Mouse (Mus musculus) gastrocnemius, adult 8-10 months (tissue): ENCODE measurements at regions not wholly inside any gene's neighbourhood (a gene's known extent, or its start where the extent isn't known, plus 50 kb on each side); places are given as distances from the start of the nearest gene placed in this dataset.

Experiments
- DNase-seq, 2 experiments: peaks; one replicate each; pipeline ENCODE4 v3.0.0; 2022; ENCODE audit warnings: low spot score in 2 of 2

DNA sequence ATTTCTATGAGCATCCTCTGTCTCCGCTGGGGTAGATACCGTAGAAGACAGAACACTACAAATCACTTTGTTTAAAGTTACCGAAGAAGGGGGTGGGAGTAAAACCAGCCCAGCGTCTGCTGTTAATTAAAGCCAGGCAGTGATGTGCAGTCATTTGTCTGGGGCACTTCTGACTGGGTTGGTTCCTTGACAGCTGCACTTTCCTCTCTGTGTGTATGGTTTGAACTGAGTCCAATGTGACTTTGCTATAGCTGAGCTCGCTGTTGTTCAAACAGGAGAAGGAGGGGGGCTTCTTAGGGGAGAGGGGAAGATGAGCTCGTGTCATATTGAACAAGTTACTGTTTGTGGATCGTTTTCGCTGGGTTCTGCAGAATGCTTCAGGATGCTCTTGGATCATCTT, 113.7 kb upstream of the Runx1 start:
- DNase-seq = no peak

- no peak for DNase-seq
Measured at GRCm38 (mm10) chr16:92935848-92936535, 110.0 kb upstream of the Runx1 start.

DNA sequence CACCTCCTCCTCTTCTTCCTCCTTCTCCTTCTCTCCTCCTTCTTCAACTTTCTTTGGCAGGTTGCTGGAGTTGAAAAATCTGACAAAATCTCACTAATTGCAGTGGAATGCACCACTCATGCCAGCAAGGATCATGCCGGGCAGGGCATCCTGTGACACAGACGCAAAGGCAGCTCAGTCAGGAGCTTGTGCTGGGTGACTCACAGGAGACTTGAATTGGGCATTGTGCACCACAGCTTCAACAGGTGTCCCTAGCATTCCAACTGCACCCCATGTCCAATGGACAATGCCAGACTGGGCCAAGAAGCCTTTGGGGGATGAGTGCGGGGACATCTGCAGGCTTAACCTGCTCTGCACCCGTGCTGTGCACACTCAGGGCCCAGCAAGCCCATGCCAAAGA, 104.2 kb upstream of the Runx1 start:
- DNase-seq = no peak

DNA sequence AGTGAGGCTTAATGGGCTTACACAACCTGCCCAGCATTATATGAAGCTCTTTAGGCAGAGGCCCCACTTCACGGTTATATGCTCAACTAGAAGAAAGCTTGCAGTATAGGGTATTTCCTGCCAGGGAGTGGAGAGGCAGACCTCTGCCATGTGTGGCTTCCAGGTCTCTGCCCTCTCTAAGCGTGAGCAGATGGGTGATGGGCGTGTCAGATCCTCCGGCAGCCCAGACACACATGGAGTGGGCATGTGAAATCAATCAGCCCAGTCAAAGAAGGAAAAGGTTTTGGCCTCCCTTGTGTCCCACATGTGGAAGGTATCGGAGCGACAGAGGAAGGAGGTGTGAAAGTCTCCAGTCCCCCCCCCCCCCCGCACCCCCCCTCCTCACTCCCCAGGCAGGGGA, 102.3 kb upstream of the Runx1 start:
- DNase-seq = no peak

GRCm38 (mm10) chr16:92927662-92928061, 101.7 kb upstream of the Runx1 start:
- no peak for DNase-seq

- no peak for DNase-seq
Measured at GRCm38 (mm10) chr16:92926853-92927252, 100.9 kb upstream of the Runx1 start.

DNA sequence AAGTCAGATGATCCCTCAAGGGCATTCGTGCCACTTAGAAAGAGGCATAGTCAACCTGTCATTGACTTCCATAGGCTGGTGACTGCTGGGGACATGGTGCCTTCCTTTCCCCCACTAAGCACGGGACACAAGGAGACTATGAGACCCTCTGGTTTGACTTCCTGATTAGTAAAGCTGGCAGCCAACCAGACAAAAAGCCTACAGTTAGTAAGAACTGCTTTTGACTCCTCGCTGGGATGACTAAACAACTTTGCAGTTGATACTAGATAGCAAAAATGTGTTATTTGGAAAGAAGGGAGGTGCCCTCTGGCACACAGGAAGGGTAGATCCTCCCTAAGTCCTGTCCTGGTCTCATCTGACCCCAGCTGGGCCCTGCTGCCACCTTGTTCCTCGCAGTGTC, 95.0 kb upstream of the Runx1 start:
- no peak for DNase-seq

DNA sequence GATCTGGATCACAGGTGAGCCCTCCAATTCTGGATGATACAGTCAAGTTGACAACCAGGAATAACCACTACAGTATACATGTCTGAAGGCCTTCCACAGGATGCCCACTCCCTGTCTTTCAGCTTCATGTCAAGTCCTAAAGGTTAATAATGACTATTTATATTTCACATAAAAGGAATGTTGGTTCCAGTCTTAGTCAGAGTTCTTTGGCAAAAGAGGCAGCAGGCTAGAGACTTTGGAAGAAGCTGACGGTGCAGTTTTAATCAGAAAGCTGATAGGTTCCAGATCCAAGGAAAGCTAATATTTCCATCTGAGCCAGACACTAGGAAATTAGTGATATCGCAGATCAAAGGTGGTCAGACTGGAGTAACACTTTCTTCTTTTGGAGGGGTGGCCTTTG, 91.4 kb upstream of the Runx1 start:
- DNase-seq = no peak

DNA sequence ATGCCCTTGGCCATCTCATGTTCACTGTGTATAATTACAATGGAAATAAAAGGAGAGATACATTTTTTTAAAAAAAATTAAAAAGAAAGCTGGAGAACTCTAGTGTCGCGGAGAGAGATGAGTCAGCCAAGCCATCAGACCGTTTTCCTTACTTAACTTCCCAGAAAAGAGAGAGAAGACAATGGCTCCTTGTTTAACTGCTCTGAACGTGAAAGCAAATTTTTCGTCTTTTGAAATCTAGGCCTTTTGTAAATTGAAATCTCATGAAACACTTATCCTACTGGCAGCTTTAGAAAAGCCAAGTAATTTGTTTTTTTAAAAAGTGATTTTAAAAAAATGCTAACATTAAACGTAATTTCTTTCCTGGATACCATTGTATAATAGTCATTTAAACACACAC, 89.7 kb upstream of the Runx1 start:
- DNase-seq = no peak

DNA sequence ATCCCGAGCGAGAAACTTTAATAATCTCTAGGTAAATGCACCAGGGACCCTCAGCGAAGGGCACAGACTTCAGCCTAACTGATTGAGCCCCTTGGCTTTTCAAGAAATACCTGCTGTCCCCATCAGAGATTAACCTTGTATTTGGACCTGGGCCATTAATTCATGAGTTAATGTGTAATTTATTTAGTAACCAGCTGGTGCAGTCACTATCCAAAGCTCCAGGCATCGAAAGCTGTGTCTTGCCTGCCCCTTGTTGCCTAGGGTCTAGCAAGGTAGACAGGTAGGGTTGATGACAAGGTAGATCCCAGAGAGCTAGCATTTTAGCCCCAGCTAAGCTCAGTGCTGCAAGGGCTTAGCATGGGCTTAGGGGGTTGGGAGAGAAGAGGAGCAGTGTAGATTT, 80.9 kb upstream of the Runx1 start:
- DNase-seq = no peak

DNA sequence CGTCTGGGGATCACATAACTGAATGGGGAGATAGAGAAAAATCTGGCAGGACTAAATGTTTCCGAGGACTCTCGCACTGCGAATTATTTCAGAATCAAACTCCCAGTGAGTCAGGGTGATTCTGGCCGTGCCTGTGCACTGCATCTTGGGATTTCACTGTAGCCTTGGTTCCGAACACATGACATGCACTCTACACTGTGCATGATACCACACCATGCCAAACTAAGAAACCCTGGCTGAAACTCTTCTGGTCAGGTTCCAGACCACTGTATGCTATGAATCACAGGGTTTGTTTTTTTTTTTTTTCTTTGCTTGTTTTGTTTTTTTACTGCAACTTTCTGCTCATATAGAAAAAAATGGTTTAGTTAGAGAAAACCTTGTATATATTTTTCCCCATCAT, 79.7 kb upstream of the Runx1 start:
- no peak for DNase-seq

DNA sequence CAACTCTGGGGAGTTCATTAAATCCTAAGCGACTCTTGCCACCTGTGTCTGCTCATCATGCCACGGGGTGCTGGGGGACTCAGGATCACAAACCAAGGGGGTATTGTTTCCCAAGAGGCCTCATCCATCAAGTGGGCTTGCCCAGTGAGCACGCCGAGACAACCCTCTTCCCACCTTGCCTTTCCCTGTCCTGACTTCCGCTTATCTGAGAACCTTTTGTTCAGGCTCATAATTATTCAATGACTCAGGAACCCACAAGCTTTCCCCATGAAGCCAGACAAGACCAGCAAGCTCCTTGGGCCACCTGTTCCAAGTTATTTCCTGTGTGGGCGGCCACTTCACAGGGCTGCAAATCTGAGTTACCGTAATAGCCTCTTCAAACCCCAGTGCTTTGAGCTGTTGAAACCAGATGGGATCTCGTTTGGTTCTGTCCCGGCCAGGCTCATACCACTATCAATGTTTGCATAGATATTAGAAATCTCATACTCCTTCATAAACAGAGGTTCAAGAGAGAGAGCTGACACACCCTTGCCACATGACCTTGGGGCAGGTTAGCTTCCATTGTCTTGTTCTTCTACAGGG, 78.0 kb upstream of the Runx1 start:
- DNase-seq = no peak

- DNase-seq = no peak
Measured at GRCm38 (mm10) chr16:92903486-92903885, 77.5 kb upstream of the Runx1 start.

DNA sequence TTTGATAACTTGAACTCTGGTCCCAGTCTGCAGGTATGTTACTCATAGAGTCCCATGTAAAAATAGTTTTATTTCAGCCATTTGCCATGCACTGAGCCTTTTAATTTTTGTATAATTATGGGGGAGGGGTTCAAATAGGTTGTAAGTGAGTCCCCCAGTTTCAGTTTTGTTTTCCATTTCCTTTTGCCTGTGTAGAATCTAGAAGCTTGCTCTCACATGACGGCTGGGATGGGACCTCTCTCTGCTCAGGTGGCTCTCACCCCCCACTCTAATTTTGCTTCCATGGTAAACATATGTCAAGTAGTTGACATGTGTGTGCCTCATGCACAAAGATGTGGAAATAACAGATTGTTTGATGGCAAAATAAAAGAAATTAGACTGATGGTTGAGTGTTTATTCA, 73.8 kb upstream of the Runx1 start:
- no peak for DNase-seq

DNA sequence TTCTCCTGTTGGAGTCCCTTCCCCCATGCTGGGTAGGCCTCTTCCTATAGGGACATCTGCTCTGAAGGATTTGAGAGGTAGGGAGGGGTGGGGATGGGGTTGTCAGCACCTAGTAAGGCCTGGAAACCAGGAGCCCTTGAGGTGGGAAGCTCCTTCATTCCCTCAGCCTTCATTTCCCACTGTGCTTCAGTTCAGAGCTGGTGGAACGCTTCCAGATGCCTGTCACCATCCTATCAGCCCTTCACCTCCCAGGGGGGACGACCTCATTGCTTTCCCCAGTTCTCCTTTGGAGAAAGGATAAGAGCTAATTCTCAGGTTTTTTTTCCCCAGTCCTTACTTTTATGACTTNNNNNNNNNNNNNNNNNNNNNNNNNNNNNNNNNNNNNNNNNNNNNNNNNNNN, 65.8 kb upstream of the Runx1 start:
- no peak for DNase-seq

DNA sequence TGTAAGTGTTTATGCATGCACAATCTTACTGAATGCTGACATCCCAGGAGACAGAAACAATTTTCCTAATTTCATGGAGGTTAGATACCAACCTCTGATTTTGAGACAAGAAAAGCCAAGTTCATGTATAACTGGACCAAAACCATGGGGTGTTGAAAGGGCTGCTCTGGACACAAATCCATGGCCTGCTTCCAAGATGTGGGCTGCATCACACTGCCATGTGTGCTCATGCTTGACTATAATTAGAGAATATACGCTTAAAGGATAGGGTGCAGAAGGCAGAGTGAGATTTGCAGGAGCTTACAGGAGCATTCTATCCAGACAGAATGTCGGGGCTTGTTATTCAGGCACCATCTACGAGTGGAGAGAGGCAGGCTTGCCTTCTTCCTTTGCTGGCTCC, 64.8 kb upstream of the Runx1 start:
- no peak for DNase-seq

DNA sequence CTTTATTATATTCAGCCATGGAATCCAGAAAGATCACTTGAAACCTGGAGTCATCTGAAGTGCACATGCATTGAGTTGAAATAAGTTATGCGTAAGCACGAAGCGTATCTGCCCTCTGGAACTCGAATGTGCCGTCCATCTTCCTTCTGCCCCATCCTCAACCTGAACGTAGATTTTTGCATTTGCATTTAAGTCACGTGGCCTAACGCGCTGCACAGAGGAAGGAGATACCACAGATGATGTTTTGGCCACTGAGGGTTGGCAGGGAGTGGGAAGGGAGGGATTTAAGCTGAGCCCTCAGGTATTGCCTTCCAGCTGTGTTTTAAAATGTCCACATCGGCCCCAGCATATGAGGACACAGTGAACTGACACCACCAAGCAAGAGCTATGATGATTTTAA, 63.6 kb upstream of the Runx1 start:
- no peak for DNase-seq

- DNase-seq = no peak
Measured at GRCm38 (mm10) chr16:92886226-92886625, 60.3 kb upstream of the Runx1 start.

GRCm38 (mm10) chr16:92883821-92884272, 57.9 kb upstream of the Runx1 start:
- DNase-seq = no peak

DNA sequence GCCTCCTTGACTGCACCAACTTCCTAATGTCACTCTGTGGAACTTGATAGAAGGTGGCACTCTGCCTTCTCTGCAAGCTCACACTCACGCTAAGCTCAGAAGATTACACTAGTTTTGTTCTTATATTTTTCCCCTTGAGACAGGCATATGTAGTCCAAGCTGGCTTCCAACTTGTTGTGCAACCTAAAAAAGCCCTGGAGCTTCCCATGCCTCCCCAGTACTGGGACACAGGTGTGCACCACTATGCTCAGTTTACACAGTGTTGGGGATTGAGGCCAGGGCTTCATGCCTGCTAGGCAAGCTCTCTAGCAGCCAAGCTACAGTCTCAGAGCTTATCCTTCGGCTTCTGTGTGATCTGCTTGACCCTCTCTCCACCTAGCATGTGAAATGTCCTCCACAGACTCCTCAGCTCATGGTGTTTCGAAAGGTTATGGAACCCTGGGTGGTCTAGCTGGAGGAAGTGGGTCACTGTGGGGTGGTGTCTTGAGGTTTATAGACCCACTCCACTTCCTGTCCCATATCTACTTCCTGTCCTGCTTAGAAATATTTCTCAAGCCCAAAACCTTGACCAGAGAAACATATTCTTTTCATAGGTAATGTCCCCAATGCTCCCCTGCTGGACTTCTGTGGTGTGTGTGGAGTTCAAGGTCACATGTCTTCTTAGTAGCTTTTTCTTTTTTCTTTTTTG, 54.6 kb upstream of the Runx1 start:
- no peak for DNase-seq

DNA sequence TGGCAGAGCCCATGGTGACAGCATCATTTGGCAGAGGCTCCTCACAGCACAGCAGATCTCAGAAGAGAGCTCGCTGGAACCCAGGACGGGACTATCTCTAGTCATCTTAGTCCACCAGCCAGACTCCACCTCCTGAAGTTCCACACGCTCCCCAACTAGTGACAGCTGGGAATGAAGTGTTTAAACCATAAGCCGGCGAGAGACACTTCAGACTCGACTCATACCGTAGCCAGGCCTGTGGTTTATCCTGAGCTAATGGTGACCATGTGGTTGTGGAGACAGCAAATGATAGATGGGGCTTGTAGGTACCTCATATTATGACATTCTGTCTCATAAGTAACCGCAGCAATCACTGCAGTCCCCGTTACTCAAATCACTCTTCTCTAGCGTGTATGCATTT, 52.1 kb upstream of the Runx1 start:
- DNase-seq = no peak
